In genomic region chr11:35664991-35665390, GRCm38 (mm10) we compare ENCODE assay signal across 9 mouse cellular contexts.
A peak's percentile ranks its signal among the peaks of the same experiment; 100 is the strongest.
DNase-seq lines count a peak whose midpoint lies in the region; ATAC-seq and TF ChIP-seq lines count a peak whose summit lies in the region.
"Had no signal": no experiment of that assay in that cellular context is flagged by ENCODE, and none has a peak within 500 bp of the region (broad histone marks: within the 10 kb centered on the region; RNA-seq: fewer than 3 reads in every experiment).

No protein-coding gene starts in this region.

- ATAC-seq in hindbrain, embryonic 15.5 days (ENCODE audit: low FRiP score, low read depth), result peak; percentile 57

- H3K36me3 ChIP-seq in hindbrain, embryonic 15.5 days, result no peaks in the 10 kb centered on the region
- H3K36me3 ChIP-seq: stomach, embryonic 15.5 days had no signal

- H3K9me3 ChIP-seq in hindbrain, embryonic 15.5 days, result no peaks in the 10 kb centered on the region
- H3K9me3 ChIP-seq: stomach, embryonic 15.5 days had no signal

- peak; percentile 6; the same call in 1 of the 2 replicates for TF ChIP-seq CTCF in lung, adult 2 months (IDR thresholded peaks at IDR 0.05; ENCODE audit: insufficient read depth, low read length)

- DNase-seq in lung, adult 2 months, result no peak
- DNase-seq in lung, adult 18-20 months, result no peak
- peak; percentile 60 for DNase-seq in adipocyte (ENCODE audit: low spot score)
- peak; percentile 52 for DNase-seq in embryo, embryonic 9.5 days (ENCODE audit: extremely low spot score)
- DNase-seq in lung, postnatal 36 days, result peak; percentile 7
- DNase-seq in yolk sac, embryonic 10.5 days (ENCODE audit: low spot score), result peak; percentile 5
- no peak for DNase-seq in urinary bladder, postnatal 4 days (ENCODE audit: low spot score in 2 of 2)

- 72% methylated on average over 5 of the region's 5 CpGs for WGBS in lung, adult 2 months
- 50% methylated on average over 5 of the region's 5 CpGs for WGBS in hindbrain, embryonic 15.5 days

- no peak overlapping the region for H3K27ac ChIP-seq in hindbrain, embryonic 15.5 days (replicated peaks)
- H3K27ac ChIP-seq: stomach, embryonic 15.5 days had no signal

- H3K4me2 ChIP-seq in hindbrain, embryonic 15.5 days, result no peak overlapping the region
- H3K4me2 ChIP-seq: stomach, embryonic 15.5 days had no signal

- H3K27me3 ChIP-seq in hindbrain, embryonic 15.5 days, result no peaks in the 10 kb centered on the region
- H3K27me3 ChIP-seq: stomach, embryonic 15.5 days had no signal

- no peaks in the 10 kb centered on the region for H3K4me1 ChIP-seq in lung, adult 2 months (ENCODE audit: control insufficient read depth, insufficient read depth, low read length)
- H3K4me1 ChIP-seq in hindbrain, embryonic 15.5 days (replicated peaks), result peaks cover 7% of the 10 kb centered on the region
- H3K4me1 ChIP-seq: stomach, embryonic 15.5 days had no signal

- no peak overlapping the region for H3K9ac ChIP-seq in hindbrain, embryonic 15.5 days
- H3K9ac ChIP-seq: stomach, embryonic 15.5 days had no signal

- no peak for TF ChIP-seq POLR2A in lung, adult 2 months (IDR thresholded peaks at IDR 0.05; ENCODE audit: borderline replicate concordance, extremely low read depth, low read depth, low read length)

- no peak overlapping the region for H3K4me3 ChIP-seq in lung, adult 2 months (replicated peaks; ENCODE audit: extremely low read depth, low read depth, low read length)
- H3K4me3 ChIP-seq in hindbrain, embryonic 15.5 days, result no peak overlapping the region
- H3K4me3 ChIP-seq: stomach, embryonic 15.5 days had no signal

Comparison
In these comparisons a context has a peak if more than half of its experiments do, and no peak if none do; other contexts are left out.
1. DNase-seq: peak in adipocyte (single experiment), embryo, embryonic 9.5 days (single experiment), lung, postnatal 36 days (single experiment) and yolk sac, embryonic 10.5 days (single experiment); none in lung, adult 2 months (single experiment), lung, adult 18-20 months (0 of 2) and urinary bladder, postnatal 4 days (0 of 2).